Mouse (Mus musculus): ENCODE measurements around the gene Ankrd9. TPM values are rescaled to one million over a fixed set of nuclear protein-coding genes. Genes with fewer than 3 reads are reported as not detected.

The Ankrd9 gene
- polyA plus RNA-seq, 1 experiment = 34.8 TPM

DNA sequence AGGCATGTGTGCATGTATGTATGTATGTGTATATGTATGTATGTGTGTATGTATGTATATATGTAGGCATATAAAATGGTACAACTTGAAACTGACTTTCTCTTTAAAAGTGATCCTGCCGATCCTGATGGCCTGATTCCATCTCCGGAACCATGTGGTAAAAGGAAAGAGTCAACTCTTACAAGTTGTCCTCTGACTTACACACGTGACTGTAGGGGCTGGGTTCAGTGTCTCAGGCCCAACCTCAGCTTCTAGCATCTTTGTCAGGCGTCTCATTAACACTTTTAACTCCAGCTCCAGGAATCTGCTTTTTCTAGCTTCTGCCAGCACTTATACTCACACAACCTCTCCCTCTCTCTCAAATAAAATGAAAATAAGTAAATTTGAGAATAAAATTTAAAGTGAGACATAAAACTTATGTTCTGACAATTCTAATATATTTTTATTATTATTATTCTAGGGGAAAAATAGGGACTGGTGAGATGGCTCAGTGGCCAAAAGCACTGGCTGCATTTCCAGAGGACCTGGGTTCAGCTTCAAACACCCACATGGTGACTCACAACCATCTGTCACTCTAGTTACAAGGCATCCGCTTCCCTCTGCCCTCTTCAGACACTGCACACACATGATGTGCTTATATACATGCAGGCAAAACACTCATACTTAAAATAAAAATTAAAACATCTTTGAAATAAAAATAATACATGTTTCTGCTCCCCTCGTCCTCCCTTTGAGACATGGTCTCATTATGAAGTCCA is 26.0 kb downstream of the Ankrd9 start:
- H3K4me3 ChIP-seq (ENCODE audit: insufficient read depth, low read length) = no peak overlapping the region
- no peak for TF ChIP-seq POLR2A (IDR thresholded peaks at IDR 0.05; ENCODE audit: extremely low read depth, insufficient read depth, low read length)
- no peak for TF ChIP-seq CTCF (IDR thresholded peaks at IDR 0.05; ENCODE audit: extremely low read depth, insufficient read depth, low read length)
- no peaks in the 10 kb centered on the region for H3K4me1 ChIP-seq (ENCODE audit: control insufficient read depth, insufficient read depth, low read length)
- H3K27ac ChIP-seq (ENCODE audit: insufficient read depth, low read length) = no peak overlapping the region

DNA sequence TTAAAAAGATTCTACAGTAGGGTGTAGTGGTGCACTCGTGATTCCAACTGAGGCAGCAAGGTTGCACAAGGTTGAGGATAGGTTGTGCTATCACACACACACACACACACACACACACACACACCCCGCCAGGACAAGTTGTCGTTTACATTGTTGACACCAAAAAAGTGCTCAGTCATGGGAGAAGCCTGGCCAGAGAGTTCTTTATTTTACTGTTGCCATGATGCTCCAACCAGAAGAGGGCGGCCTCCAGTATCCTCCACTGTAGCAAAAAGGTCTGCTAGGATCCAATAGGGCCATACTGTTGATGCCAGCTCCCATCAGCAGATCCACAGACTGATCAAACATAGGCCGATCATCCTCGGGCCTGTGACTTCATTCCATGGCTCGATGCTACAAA is 27.6 kb downstream of the Ankrd9 start:
- H3K4me1 ChIP-seq (ENCODE audit: control insufficient read depth, insufficient read depth, low read length) = no peaks in the 10 kb centered on the region
- no peak overlapping the region for H3K27ac ChIP-seq (ENCODE audit: insufficient read depth, low read length)
- no peak for TF ChIP-seq POLR2A (IDR thresholded peaks at IDR 0.05; ENCODE audit: extremely low read depth, insufficient read depth, low read length)
- no peak overlapping the region for H3K4me3 ChIP-seq (ENCODE audit: insufficient read depth, low read length)

DNA sequence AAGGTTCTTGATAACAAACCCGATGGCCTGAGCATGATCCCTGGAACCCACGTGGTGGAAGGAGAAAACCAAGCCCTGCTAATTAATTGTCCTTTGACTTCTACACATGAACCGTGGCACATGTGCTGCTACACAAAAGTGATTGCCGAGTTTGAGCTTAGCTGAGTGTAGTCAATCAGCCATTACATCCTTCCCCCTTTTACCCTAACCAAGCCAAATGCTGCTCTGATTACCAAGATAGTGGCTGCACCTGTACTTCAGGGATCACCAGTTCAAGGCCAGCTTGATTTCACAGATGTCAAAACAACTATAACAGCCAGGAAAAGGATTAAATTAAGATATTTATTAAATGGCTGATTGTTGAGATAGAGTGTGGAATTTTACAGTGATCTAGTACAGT is 28.7 kb downstream of the Ankrd9 start:
- TF ChIP-seq POLR2A (IDR thresholded peaks at IDR 0.05; ENCODE audit: extremely low read depth, insufficient read depth, low read length) = no peak
- no peak for TF ChIP-seq CTCF (IDR thresholded peaks at IDR 0.05; ENCODE audit: extremely low read depth, insufficient read depth, low read length)
- H3K4me1 ChIP-seq (ENCODE audit: control insufficient read depth, insufficient read depth, low read length) = no peaks in the 10 kb centered on the region
- no peak overlapping the region for H3K27ac ChIP-seq (ENCODE audit: insufficient read depth, low read length)
- no peak overlapping the region for H3K4me3 ChIP-seq (ENCODE audit: insufficient read depth, low read length)

DNA sequence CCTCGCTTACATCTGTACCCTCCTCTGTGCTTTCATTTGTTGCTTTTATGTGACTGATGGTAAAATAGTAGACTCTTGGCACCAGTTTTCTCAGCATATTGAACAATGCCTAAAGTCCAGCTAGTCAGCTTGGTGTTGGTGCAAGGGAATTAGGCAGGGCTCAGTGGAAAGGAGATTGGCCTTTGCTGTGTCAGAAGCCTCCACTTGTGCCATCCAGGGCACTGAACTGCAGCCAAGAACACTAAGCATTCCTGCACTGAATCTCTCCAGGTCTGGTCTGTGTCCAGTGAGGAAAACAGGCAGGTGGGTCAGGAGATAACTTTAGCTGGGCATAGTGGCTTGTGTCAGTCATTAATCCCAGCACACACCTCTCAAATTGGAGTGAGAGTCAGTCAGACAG is 29.4 kb downstream of the Ankrd9 start:
- no peaks in the 10 kb centered on the region for H3K4me1 ChIP-seq (ENCODE audit: control insufficient read depth, insufficient read depth, low read length)
- TF ChIP-seq POLR2A (IDR thresholded peaks at IDR 0.05; ENCODE audit: extremely low read depth, insufficient read depth, low read length) = no peak
- TF ChIP-seq CTCF (IDR thresholded peaks at IDR 0.05; ENCODE audit: extremely low read depth, insufficient read depth, low read length) = no peak
- no peak overlapping the region for H3K27ac ChIP-seq (ENCODE audit: insufficient read depth, low read length)
- no peak overlapping the region for H3K4me3 ChIP-seq (ENCODE audit: insufficient read depth, low read length)

DNA sequence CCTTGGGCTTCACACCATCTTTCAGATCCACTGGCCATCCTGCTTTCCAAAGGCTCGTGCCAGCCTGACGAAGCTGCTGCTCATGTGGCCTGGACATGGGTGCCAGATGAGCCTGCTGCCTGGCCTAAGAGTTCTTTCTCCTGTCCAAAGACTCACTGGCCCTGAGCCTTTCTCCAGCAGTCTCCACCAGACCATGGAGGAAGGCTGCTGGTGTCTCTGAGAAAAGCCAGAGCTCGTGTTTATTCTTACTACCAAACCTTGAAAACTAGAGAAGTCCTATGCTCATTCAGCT is 30.0 kb downstream of the Ankrd9 start:
- H3K27ac ChIP-seq (ENCODE audit: insufficient read depth, low read length) = no peak overlapping the region
- no peaks in the 10 kb centered on the region for H3K4me1 ChIP-seq (ENCODE audit: control insufficient read depth, insufficient read depth, low read length)
- TF ChIP-seq POLR2A (IDR thresholded peaks at IDR 0.05; ENCODE audit: extremely low read depth, insufficient read depth, low read length) = no peak
- TF ChIP-seq CTCF (IDR thresholded peaks at IDR 0.05; ENCODE audit: extremely low read depth, insufficient read depth, low read length) = no peak
- no peak overlapping the region for H3K4me3 ChIP-seq (ENCODE audit: insufficient read depth, low read length)

DNA sequence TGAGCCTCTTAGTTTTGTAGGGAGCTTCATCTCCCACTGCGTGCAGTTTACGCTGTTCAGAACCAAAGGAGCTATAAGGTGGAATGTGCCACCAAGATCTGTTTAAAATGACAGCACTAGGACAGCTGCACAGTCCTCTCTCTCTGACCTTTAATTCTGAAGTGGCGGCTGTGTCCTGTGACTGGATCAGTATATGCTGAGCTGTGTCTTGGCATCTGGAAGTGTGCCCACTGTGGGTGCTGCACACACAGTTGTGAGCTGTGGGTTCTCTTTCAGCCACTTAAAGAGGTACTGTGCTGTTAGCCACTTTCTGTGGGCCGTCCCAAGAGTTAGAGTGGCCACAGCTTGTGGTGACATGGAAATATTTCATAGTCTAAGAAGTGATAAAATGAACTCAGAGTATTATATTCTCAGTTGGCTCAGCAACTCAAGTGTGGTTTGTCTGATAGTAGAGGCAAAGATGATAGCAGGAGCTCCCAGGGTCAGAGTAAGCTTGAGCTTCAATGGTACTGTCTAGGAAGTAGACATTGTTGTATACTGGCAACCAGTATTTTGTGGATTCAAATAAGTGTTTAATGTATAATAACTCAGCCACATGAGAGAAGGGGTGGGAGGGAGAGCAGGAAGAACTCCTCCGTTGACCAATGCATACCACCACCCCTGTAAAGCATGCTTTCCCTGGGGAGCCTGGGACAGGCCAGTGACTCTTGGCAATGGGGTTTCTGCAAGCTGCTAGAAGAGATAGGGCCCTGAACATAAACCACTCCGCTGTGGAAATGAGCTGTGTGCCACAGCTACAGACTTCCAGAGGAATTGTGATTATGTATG is 30.5 kb downstream of the Ankrd9 start:
- TF ChIP-seq CTCF (IDR thresholded peaks at IDR 0.05; ENCODE audit: extremely low read depth, insufficient read depth, low read length) (no peak), POLR2A (IDR thresholded peaks at IDR 0.05; ENCODE audit: extremely low read depth, insufficient read depth, low read length) (no peak)
- Histone ChIP-seq H3K27ac (ENCODE audit: insufficient read depth, low read length) (no peak overlapping the region), H3K4me1 (ENCODE audit: control insufficient read depth, insufficient read depth, low read length) (no peaks in the 10 kb centered on the region), H3K4me3 (ENCODE audit: insufficient read depth, low read length) (no peak overlapping the region)

DNA sequence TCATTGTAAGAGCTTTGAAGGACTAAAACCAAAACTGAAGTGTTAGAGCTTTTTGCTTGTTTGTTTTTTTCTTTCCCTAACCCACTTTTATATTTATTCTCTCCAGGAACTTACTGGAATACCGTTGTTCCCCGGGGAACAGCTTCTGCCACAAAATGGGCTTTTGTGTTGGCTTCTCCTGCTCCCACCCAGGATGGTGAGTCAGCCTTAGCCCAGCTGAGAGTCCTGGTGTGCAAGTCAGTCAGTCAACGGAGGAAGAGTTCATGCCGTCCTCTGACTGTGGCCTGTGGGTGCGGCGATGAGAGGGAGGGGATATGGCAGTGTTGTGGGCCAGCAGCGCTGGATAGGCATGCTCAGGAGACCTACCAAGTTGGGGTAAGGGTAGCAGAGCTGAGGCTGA is 32.6 kb downstream of the Ankrd9 start:
- Histone ChIP-seq H3K27ac (ENCODE audit: insufficient read depth, low read length) (no peak overlapping the region), H3K4me1 (ENCODE audit: control insufficient read depth, insufficient read depth, low read length) (no peaks in the 10 kb centered on the region), H3K4me3 (ENCODE audit: insufficient read depth, low read length) (no peak overlapping the region)
- no peak for TF ChIP-seq CTCF (IDR thresholded peaks at IDR 0.05; ENCODE audit: extremely low read depth, insufficient read depth, low read length)
- TF ChIP-seq POLR2A (IDR thresholded peaks at IDR 0.05; ENCODE audit: extremely low read depth, insufficient read depth, low read length) = no peak

DNA sequence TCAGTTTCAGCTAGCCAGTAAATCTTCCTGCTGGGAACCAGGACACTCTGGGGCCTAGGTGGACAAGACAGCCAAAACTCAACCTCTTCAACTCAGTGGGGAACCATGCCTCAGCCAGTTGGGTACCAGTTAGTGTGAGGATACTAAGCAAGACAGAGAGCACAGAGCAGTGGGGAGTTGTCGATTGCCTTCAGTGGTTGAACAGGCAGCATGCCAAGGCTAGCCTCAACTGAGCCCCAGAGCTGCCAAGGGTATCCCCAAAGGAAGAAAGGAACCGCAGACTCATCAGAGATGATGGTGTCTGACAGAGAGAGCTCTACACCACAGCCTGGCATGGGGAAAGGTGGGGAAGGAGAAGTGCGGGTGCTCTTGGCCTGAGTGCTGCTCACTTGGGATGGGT is 38.0 kb downstream of the Ankrd9 start:
- no peak for TF ChIP-seq CTCF (IDR thresholded peaks at IDR 0.05; ENCODE audit: extremely low read depth, insufficient read depth, low read length)
- Histone ChIP-seq H3K4me3 (ENCODE audit: insufficient read depth, low read length) (no peak overlapping the region), H3K27ac (ENCODE audit: insufficient read depth, low read length) (no peak overlapping the region), H3K4me1 (ENCODE audit: control insufficient read depth, insufficient read depth, low read length) (peaks cover 3% of the 10 kb centered on the region; the same call in 1 of the 2 replicates)

DNA sequence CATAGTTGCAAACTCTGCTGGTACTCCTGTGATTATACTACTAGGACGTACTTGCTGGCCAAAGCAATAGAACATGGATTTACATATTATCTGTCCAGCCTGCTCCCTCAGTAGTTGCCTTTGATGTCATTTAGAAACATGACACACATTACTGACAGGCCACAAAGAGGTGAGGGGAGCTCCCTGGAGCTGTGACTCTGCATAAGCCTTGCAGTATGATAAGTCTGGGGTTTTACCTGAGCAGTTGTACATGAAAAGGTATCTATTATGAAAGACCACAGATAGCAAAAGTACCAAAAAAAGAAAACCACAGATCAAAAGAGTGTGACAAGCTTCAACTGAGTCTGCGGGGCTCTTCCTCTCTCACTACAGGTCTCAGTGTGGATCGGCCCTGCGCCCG is 39.5 kb downstream of the Ankrd9 start:
- Histone ChIP-seq H3K4me1 (ENCODE audit: control insufficient read depth, insufficient read depth, low read length) (peaks cover 4% of the 10 kb centered on the region; the same call in 1 of the 2 replicates), H3K27ac (ENCODE audit: insufficient read depth, low read length) (no peak overlapping the region), H3K4me3 (ENCODE audit: insufficient read depth, low read length) (no peak overlapping the region)
- no peak for TF ChIP-seq CTCF (IDR thresholded peaks at IDR 0.05; ENCODE audit: extremely low read depth, insufficient read depth, low read length)
- TF ChIP-seq POLR2A (IDR thresholded peaks at IDR 0.05; ENCODE audit: extremely low read depth, insufficient read depth, low read length) = no peak

DNA sequence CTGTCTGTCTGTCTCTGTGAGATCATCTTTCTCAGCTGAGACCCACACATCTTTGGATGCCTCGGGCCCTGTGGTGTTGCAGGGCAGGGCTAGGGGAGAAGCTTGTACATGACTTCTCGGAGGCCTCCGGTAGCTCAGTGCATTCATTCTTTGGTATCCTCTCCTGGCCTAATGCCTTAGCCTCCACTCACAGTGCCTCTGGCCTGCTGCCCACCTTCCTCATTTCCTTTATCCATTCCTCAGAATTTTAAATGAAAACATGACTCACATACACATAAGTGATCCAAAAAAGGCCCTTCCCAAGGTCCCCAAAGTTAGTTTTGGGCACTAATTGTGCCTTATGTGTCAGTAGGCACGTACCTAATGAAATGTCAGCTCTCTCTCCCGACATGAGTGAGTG is 41.3 kb downstream of the Ankrd9 start:
- H3K4me3 ChIP-seq (ENCODE audit: insufficient read depth, low read length) = no peak overlapping the region
- H3K4me1 ChIP-seq (ENCODE audit: control insufficient read depth, insufficient read depth, low read length) = peaks cover 5% of the 10 kb centered on the region
- no peak overlapping the region for H3K27ac ChIP-seq (ENCODE audit: insufficient read depth, low read length)
- no peak for TF ChIP-seq POLR2A (IDR thresholded peaks at IDR 0.05; ENCODE audit: extremely low read depth, insufficient read depth, low read length)
- no peak for TF ChIP-seq CTCF (IDR thresholded peaks at IDR 0.05; ENCODE audit: extremely low read depth, insufficient read depth, low read length)

Data from cortical plate, adult 2 months (tissue).